Mouse (Mus musculus) urinary bladder, postnatal 14 days (tissue): Measurements from ENCODE around the gene Tas2r136.

Source experiments
- DNase-seq: peaks from one replicate; pipeline ENCODE4 v3.0.0; 2021; ENCODE audit warnings: low spot score

Tas2r136 gene

GRCm38 (mm10) chr6:132778062-132778461 is at the start of gene Tas2r136:
TSS of gene Tas2r136 (minus strand) at chr6:132778162.
- DNase-seq = no peak

GRCm38 (mm10) chr6:132802518-132802917 is 24.6 kb upstream of the Tas2r136 start, which contains the start of gene Tas2r117:
TSS of gene Tas2r117 (plus strand) at chr6:132802818.
- DNase-seq = no peak

GRCm38 (mm10) chr6:132795393-132795792 is 17.4 kb upstream of the Tas2r136 start:
- no peak for DNase-seq

- no peak for DNase-seq
These were observed 16.1 kb downstream of the Tas2r136 start, which contains the start of gene Tas2r102 for GRCm38 (mm10) chr6:132761831-132762230. TSS of gene Tas2r102 (plus strand) at chr6:132762131.

GRCm38 (mm10) chr6:132754430-132754829 is 23.5 kb downstream of the Tas2r136 start, which contains the start of gene Tas2r124:
TSS of gene Tas2r124 (plus strand) at chr6:132754730.
- no peak for DNase-seq

- DNase-seq = no peak
These were observed 27.8 kb downstream of the Tas2r136 start for GRCm38 (mm10) chr6:132750206-132750605.

- DNase-seq = no peak
These were observed 40.0 kb downstream of the Tas2r136 start, which contains the start of gene Tas2r115 for GRCm38 (mm10) chr6:132737935-132738334. TSS of gene Tas2r115 (minus strand) at chr6:132738035.
